Mouse (Mus musculus) limb, embryonic 10.5 days (tissue): ENCODE measurements around the gene Aamp. TPM values are rescaled to one million over a fixed set of nuclear protein-coding genes. Genes with fewer than 3 reads are reported as not detected.
A peak's percentile ranks its signal among the peaks of the same experiment; 100 is the strongest.

ENCODE experiments used
- DNase-seq: peaks from one replicate; pipeline ENCODE4 v3.0.0-alpha.2; 2017; ENCODE audit warnings: low spot score
- H3K27ac ChIP-seq: fragments of 300-500 bp; sonication (generic); 2 replicates; pipeline ENCODE4 v1.5.1; 2016; ENCODE audit warnings: mild to moderate bottlenecking
- H3K27me3 ChIP-seq: fragments of 300-500 bp; sonication (generic); 2 replicates; pipeline ENCODE4 v1.6.1; 2016; ENCODE audit warnings: low read depth, mild to moderate bottlenecking; ENCODE audit not compliant: poor library complexity, severe bottlenecking
- H3K36me3 ChIP-seq: fragments of 300-500 bp; sonication (generic); 2 replicates; pipeline ENCODE4 v1.6.1; 2016; ENCODE audit warnings: mild to moderate bottlenecking, moderate library complexity
- H3K4me1 ChIP-seq: fragments of 300-500 bp; sonication (generic); 2 replicates; pipeline ENCODE4 v1.6.1; 2016
- H3K4me3 ChIP-seq: fragments of 300-500 bp; sonication (generic); 2 replicates; pipeline ENCODE4 v1.5.1; 2016; ENCODE audit warnings: mild to moderate bottlenecking, moderate library complexity
- H3K9me3 ChIP-seq: fragments of 300-500 bp; sonication (generic); replicated peaks from 2 replicates; pipeline ENCODE4 v1.6.1; 2016; ENCODE audit warnings: mild to moderate bottlenecking
- WGBS: fragments of 180-500 bp; shearing (Covaris S2); methylation state at CpG from one replicate; pipeline ENCODE4 v1.1.7; 2016; 5-methylcytosine and 5-hydroxymethylcytosine counted together
- polyA plus RNA-seq: library from polyadenylated mRNA; unstranded; fragments of >200 nt; fragmentation: Nextera tagmentation; extraction: Ambion mirVana; gene quantifications from 2 replicates; pipeline ENCODE4 v1.2.1, GENCODE M21; 2016

Aamp gene
- polyA plus RNA-seq, 1 experiment from 2014 or later: 263 TPM

GRCm38 (mm10) chr1:74308001-74308964, 23.7 kb upstream of the Aamp start:
- Histone ChIP-seq H3K27ac (no peak overlapping the region), H3K4me3 (no peak overlapping the region), H3K36me3 (no peaks in the 10 kb centered on the region), H3K27me3 (no peaks in the 10 kb centered on the region), H3K9me3 (no peaks in the 10 kb centered on the region), H3K4me1 (peaks cover 26% of the 10 kb centered on the region)
- WGBS: 59% methylated on average over 10 of the region's 10 CpGs
- DNase-seq: no peak

GRCm38 (mm10) chr1:74307146-74307545, 22.6 kb upstream of the Aamp start:
- 96% methylated on average over 1 of the region's 1 CpGs for WGBS
- Histone ChIP-seq H3K4me3 (no peak overlapping the region), H3K4me1 (peaks cover 35% of the 10 kb centered on the region), H3K27ac (no peak overlapping the region), H3K36me3 (no peaks in the 10 kb centered on the region), H3K9me3 (no peaks in the 10 kb centered on the region), H3K27me3 (no peaks in the 10 kb centered on the region)
- no peak for DNase-seq

GRCm38 (mm10) chr1:74305522-74305921, 21.0 kb upstream of the Aamp start, which contains the start of gene Tmbim1:
TSS of gene Tmbim1 (minus strand) at chr1:74305622.
- Histone ChIP-seq H3K9me3 (no peaks in the 10 kb centered on the region), H3K4me3 (peak within 1 kb of the TSS; percentile 70), H3K36me3 (no peaks in the 10 kb centered on the region), H3K27me3 (no peaks in the 10 kb centered on the region), H3K4me1 (peaks cover 35% of the 10 kb centered on the region), H3K27ac (peak within 1 kb of the TSS; percentile 84; the same call in 1 of the 2 replicates)
- 58% methylated on average over 2 of the region's 2 CpGs for WGBS
- DNase-seq: no peak

- peaks cover 33% of the 10 kb centered on the region for H3K4me1 ChIP-seq
- WGBS: 59% methylated on average over 4 of the region's 4 CpGs
- DNase-seq: no peak
These were observed 20.4 kb upstream of the Aamp start for GRCm38 (mm10) chr1:74304946-74305345.

GRCm38 (mm10) chr1:74304339-74304790, 19.8 kb upstream of the Aamp start:
- no peaks in the 10 kb centered on the region for H3K27me3 ChIP-seq
- peaks cover 31% of the 10 kb centered on the region for H3K4me1 ChIP-seq
- no peak for DNase-seq
- H3K36me3 ChIP-seq: no peaks in the 10 kb centered on the region
- H3K9me3 ChIP-seq: no peaks in the 10 kb centered on the region
- H3K27ac ChIP-seq: peak overlapping the region; percentile 84
- H3K4me3 ChIP-seq: peak overlapping the region; percentile 70
- WGBS: 5% methylated on average over 12 of the region's 12 CpGs

More at GRCm38 (mm10) chr1:74304946-74305345, 20.4 kb upstream of the Aamp start:
- Histone ChIP-seq H3K36me3 (no peaks in the 10 kb centered on the region), H3K27ac (no peak overlapping the region), H3K27me3 (no peaks in the 10 kb centered on the region), H3K4me3 (no peak overlapping the region), H3K9me3 (no peaks in the 10 kb centered on the region)

- DNase-seq: peak; percentile 78
- Histone ChIP-seq H3K4me3 (peak overlapping the region; percentile 70), H3K36me3 (no peaks in the 10 kb centered on the region), H3K9me3 (no peaks in the 10 kb centered on the region), H3K27ac (peak overlapping the region; percentile 84), H3K27me3 (no peaks in the 10 kb centered on the region), H3K4me1 (peaks cover 34% of the 10 kb centered on the region)
- under 1% methylated on average over 56 of the region's 56 CpGs for WGBS
These were observed 19.2 kb upstream of the Aamp start for GRCm38 (mm10) chr1:74303509-74304338.

GRCm38 (mm10) chr1:74302835-74303234, 18.3 kb upstream of the Aamp start:
- Histone ChIP-seq H3K36me3 (no peaks in the 10 kb centered on the region), H3K4me1 (peaks cover 27% of the 10 kb centered on the region), H3K27ac (no peak overlapping the region), H3K4me3 (no peak overlapping the region), H3K9me3 (no peaks in the 10 kb centered on the region), H3K27me3 (no peaks in the 10 kb centered on the region)
- WGBS: 79% methylated on average over 2 of the region's 2 CpGs
- no peak for DNase-seq

GRCm38 (mm10) chr1:74302229-74302628, 17.7 kb upstream of the Aamp start:
- 88% methylated on average over 7 of the region's 7 CpGs for WGBS
- Histone ChIP-seq H3K36me3 (peaks cover 2% of the 10 kb centered on the region; the same call in 1 of the 2 replicates), H3K9me3 (no peaks in the 10 kb centered on the region), H3K27me3 (no peaks in the 10 kb centered on the region), H3K27ac (no peak overlapping the region), H3K4me1 (peaks cover 27% of the 10 kb centered on the region), H3K4me3 (no peak overlapping the region)
- no peak for DNase-seq

GRCm38 (mm10) chr1:74300347-74301110, 16.0 kb upstream of the Aamp start:
- peaks cover 5% of the 10 kb centered on the region; the same call in 1 of the 2 replicates for H3K36me3 ChIP-seq
- peaks cover 41% of the 10 kb centered on the region for H3K4me1 ChIP-seq
- H3K27ac ChIP-seq: no peak overlapping the region
- H3K27me3 ChIP-seq: no peaks in the 10 kb centered on the region
- no peak for DNase-seq
- H3K9me3 ChIP-seq: no peaks in the 10 kb centered on the region
- no peak overlapping the region for H3K4me3 ChIP-seq
- WGBS: 89% methylated on average over 6 of the region's 6 CpGs

GRCm38 (mm10) chr1:74298996-74299395, 14.5 kb upstream of the Aamp start:
- no peak for DNase-seq
- H3K36me3 ChIP-seq: peaks cover 7% of the 10 kb centered on the region
- H3K4me3 ChIP-seq: no peak overlapping the region
- H3K27me3 ChIP-seq: no peaks in the 10 kb centered on the region
- no peaks in the 10 kb centered on the region for H3K9me3 ChIP-seq
- H3K4me1 ChIP-seq: peaks cover 44% of the 10 kb centered on the region
- H3K27ac ChIP-seq: no peak overlapping the region
- WGBS: 75% methylated on average over 5 of the region's 5 CpGs

GRCm38 (mm10) chr1:74298157-74298750, 13.7 kb upstream of the Aamp start:
- Histone ChIP-seq H3K9me3 (no peaks in the 10 kb centered on the region), H3K27ac (no peak overlapping the region), H3K4me3 (no peak overlapping the region), H3K27me3 (no peaks in the 10 kb centered on the region), H3K4me1 (peaks cover 38% of the 10 kb centered on the region), H3K36me3 (peaks cover 14% of the 10 kb centered on the region)
- whole genome bisulfite sequencing: 87% methylated on average over 5 of the region's 5 CpGs
- DNase-seq: no peak

- Histone ChIP-seq H3K27ac (no peak overlapping the region; the same call in 1 of the 2 replicates), H3K36me3 (peaks cover 22% of the 10 kb centered on the region), H3K27me3 (no peaks in the 10 kb centered on the region), H3K4me3 (no peak overlapping the region), H3K9me3 (no peaks in the 10 kb centered on the region), H3K4me1 (peaks cover 30% of the 10 kb centered on the region)
- WGBS: 57% methylated on average over 3 of the region's 3 CpGs
- no peak for DNase-seq
These were observed 12.7 kb upstream of the Aamp start for GRCm38 (mm10) chr1:74297269-74297668.
